Mouse (Mus musculus) cortical plate, adult 2 months (tissue): ENCODE measurements around the gene Spty2d1.

ENCODE experiments used
- CTCF ChIP-seq: fragments of 200-500 bp; IDR thresholded peaks from 2 replicates; pipeline ENCODE4 v1.5.1; 2011; ENCODE audit warnings: mild to moderate bottlenecking, control low read depth, low read length; ENCODE audit not compliant: insufficient read depth; ENCODE audit errors: extremely low read depth
- POLR2A ChIP-seq: fragments of 200-500 bp; IDR thresholded peaks from 2 replicates; pipeline ENCODE4 v1.6.1; 2011; ENCODE audit warnings: mild to moderate bottlenecking, low read length, control low read depth; ENCODE audit not compliant: insufficient read depth; ENCODE audit errors: extremely low read depth

- TF ChIP-seq POLR2A = no peak
- TF ChIP-seq CTCF = no peak
These were observed 966 bp downstream of the Spty2d1 start for GRCm38 (mm10) chr7:47007109-47007780.
